Mouse (Mus musculus) erythroid progenitor cell, adult 5-6 weeks (primary cell): ENCODE data around the gene Gli1. TPM values are rescaled to one million over a fixed set of nuclear protein-coding genes. Genes with fewer than 3 reads are reported as not detected.
"Not testable (repeated sequence)": the region's sequence is repeated elsewhere in the genome, so short reads cannot be mapped to it uniquely, and the experiment has no call there.

Source experiments
- ATAC-seq: replicated peaks from 2 replicates; pipeline ENCODE4 v1.8.0; 2016; ENCODE audit warnings: moderate number of reproducible peaks, mild to moderate bottlenecking, moderate TSS enrichment, inconsistent platforms; ENCODE audit not compliant: poor library complexity, low FRiP score, severe bottlenecking
- total RNA-seq, 2 experiments: library from RNA; stranded (forward) in 1 of 2; stranded (reverse) in 1 of 2; fragments of 150-400 nt in 1 of 2; fragments of 186-747, 209-891 nt in 1 of 2; gene quantifications; 2 replicates each; pipeline versions ENCODE4 v1.2.3 to v1.2.4; 2015 to 2017; ENCODE audit warnings: low replicate concordance in 2 of 2

Gene Gli1
- total RNA-seq, 2 experiments from 2014 or later, result not detected

- ATAC-seq, result no peak
Measured at GRCm38 (mm10) chr10:127326017-127326801, 15.6 kb downstream of the Gli1 start.

- no peak for ATAC-seq
Measured at GRCm38 (mm10) chr10:127325454-127326016, 16.2 kb downstream of the Gli1 start.

- ATAC-seq, result peak; percentile 67
Measured at GRCm38 (mm10) chr10:127324495-127324894, 17.3 kb downstream of the Gli1 start.

GRCm38 (mm10) chr10:127323131-127323855, 18.5 kb downstream of the Gli1 start:
- ATAC-seq, result no peak

- ATAC-seq, result no peak
Measured at GRCm38 (mm10) chr10:127322669-127323068, 19.1 kb downstream of the Gli1 start.

- ATAC-seq, result no peak
Measured at GRCm38 (mm10) chr10:127322178-127322577, 19.6 kb downstream of the Gli1 start.

- ATAC-seq, result no peak
Measured at GRCm38 (mm10) chr10:127321621-127322020, 20.2 kb downstream of the Gli1 start, which contains the start of gene Arhgap9. Arhgap9 (plus strand) TSS chr10:127321964.

GRCm38 (mm10) chr10:127319969-127320368, 21.8 kb downstream of the Gli1 start:
- no peak for ATAC-seq

GRCm38 (mm10) chr10:127318009-127318408, 23.8 kb downstream of the Gli1 start:
- no peak for ATAC-seq

GRCm38 (mm10) chr10:127317277-127317676, 24.5 kb downstream of the Gli1 start:
- no peak for ATAC-seq

- ATAC-seq, result not testable (repeated sequence)
Measured at GRCm38 (mm10) chr10:127314950-127315349, 26.8 kb downstream of the Gli1 start.

GRCm38 (mm10) chr10:127313516-127313915, 28.3 kb downstream of the Gli1 start:
- ATAC-seq, result not testable (repeated sequence)

GRCm38 (mm10) chr10:127312858-127313257, 28.9 kb downstream of the Gli1 start:
- no peak for ATAC-seq

GRCm38 (mm10) chr10:127312356-127312676, 29.5 kb downstream of the Gli1 start:
- peak; percentile 79 for ATAC-seq

- ATAC-seq, result peak; percentile 90
Measured at GRCm38 (mm10) chr10:127311476-127312355, 30.1 kb downstream of the Gli1 start, which contains the start of gene Mars. Mars (minus strand) TSS chr10:127311786.

- ATAC-seq, result peak; percentile 26; the same call in 1 of the 2 replicates
Measured at GRCm38 (mm10) chr10:127310523-127311475, 31.0 kb downstream of the Gli1 start.

GRCm38 (mm10) chr10:127309167-127309566, 32.6 kb downstream of the Gli1 start:
- ATAC-seq, result not testable (repeated sequence)

- no peak for ATAC-seq
Measured at GRCm38 (mm10) chr10:127303136-127303535, 38.6 kb downstream of the Gli1 start.

GRCm38 (mm10) chr10:127300361-127300760, 41.4 kb downstream of the Gli1 start:
- no peak for ATAC-seq
